Mouse (Mus musculus) bone marrow macrophage, adult 2 months (primary cell): ENCODE data around the gene Col4a1. TPM values are rescaled to one million over a fixed set of nuclear protein-coding genes. Genes with fewer than 3 reads are reported as not detected.

Source experiments
- H3K27ac ChIP-seq: 2 replicates; pipeline ENCODE4 v1.5.1; 2012; ENCODE audit warnings: low read depth, low read length; ENCODE audit not compliant: insufficient read depth
- H3K4me1 ChIP-seq: 2 replicates; pipeline ENCODE4 v1.6.1; 2012; ENCODE audit warnings: low read length; ENCODE audit not compliant: control insufficient read depth, insufficient read depth
- H3K4me3 ChIP-seq: 2 replicates; pipeline ENCODE4 v1.5.1; 2012; ENCODE audit warnings: mild to moderate bottlenecking, low read length, moderate library complexity; ENCODE audit not compliant: insufficient read depth
- CTCF ChIP-seq: IDR thresholded peaks from 2 replicates; pipeline ENCODE4 v1.5.1; 2012; ENCODE audit warnings: low read depth, mild to moderate bottlenecking, low read length, moderate library complexity
- POLR2A ChIP-seq: IDR thresholded peaks from 2 replicates; pipeline ENCODE4 v1.6.1; 2012; ENCODE audit warnings: mild to moderate bottlenecking, low read depth, low read length, borderline replicate concordance
- polyA plus RNA-seq: library from polyadenylated mRNA; stranded (reverse); fragments of >200 nt; gene quantifications from 2 replicates; pipeline ENCODE4 v1.2.4, GENCODE M21; 2012; ENCODE audit not compliant: missing spikeins, insufficient read depth, insufficient read length

The Col4a1 gene
- polyA plus RNA-seq, 1 experiment: 7.2 TPM

DNA sequence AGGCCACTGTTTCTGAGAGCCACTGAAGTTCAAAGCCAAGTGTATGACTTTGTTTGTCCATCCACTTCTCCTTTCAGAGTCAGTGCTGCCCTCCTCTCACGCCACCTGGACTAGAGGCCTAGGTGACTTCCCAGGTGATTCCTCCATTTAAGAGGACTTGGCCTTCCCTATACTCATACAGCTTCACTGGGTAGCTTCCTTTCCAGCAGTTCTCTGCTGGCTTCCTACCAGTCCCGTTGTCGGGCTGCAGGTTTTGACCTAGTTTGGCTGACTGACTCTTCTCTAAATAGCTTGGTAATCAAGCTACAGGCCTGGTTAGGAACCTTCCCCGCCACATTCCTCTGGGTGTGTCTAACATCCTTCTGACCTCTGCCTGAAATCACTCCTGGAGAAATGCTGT is 18.9 kb upstream of the Col4a1 start:
- no peak overlapping the region for H3K27ac ChIP-seq
- no peak overlapping the region for H3K4me3 ChIP-seq
- TF ChIP-seq POLR2A: no peak
- TF ChIP-seq CTCF: no peak
- H3K4me1 ChIP-seq: peaks cover 15% of the 10 kb centered on the region

DNA sequence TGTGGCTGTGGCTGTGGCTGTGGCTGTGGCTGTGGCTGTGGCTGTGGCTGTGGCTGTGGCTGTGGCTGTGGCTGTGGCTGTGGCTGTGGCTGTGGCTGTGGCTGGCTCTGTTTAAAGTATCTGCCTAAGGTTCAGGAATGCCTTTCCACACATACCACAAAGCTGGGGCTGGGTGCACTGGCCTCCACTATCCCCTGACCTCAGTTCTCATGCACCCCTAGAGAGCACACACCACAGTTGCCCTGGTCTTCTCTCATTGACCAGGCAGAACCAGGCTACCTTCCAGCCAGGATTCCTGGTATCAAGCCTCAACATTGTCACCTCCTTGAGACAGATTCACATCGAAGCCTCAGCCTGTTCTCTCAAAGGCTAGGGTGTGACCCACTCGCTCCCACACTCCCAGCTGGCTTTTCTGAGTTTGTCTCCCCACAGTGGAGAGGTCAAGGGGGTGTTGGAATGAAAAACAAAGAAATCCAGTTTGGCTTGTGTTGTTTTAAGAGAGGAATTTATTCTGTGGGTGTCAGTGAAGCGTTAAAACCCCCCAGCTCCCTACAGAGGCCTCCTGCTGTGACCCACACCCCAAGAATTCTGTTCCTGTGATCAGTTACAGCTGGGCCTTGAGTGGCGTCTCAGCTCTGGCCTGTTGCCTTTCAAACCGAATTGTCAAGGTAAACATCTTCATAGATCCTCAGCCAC is 15.2 kb upstream of the Col4a1 start:
- H3K27ac ChIP-seq: no peak overlapping the region
- H3K4me1 ChIP-seq: peaks cover 10% of the 10 kb centered on the region
- no peak overlapping the region for H3K4me3 ChIP-seq
- TF ChIP-seq CTCF (no peak), POLR2A (no peak)

DNA sequence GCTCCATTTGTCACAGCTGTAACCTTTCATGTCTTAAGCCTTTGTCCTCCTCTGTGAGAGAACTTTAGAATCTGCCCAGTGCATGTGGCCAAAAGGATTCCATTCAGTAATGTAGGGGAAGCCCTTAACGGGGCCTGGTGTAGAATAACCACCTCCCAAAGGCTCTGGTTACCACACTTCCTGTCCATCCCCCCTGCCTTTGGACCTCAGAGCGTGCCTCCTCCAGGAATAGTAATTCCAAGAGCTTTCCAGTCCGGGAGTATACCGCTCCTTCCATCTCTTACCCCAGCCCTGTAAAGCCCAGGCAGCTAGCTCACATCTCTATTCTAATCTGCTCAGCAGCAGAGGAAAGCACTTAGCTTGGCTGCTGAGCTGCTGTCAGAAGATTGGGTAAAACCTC is 14.7 kb upstream of the Col4a1 start:
- TF ChIP-seq CTCF (no peak), POLR2A (no peak)
- H3K27ac ChIP-seq: no peak overlapping the region
- H3K4me3 ChIP-seq: no peak overlapping the region
- H3K4me1 ChIP-seq: peaks cover 15% of the 10 kb centered on the region

DNA sequence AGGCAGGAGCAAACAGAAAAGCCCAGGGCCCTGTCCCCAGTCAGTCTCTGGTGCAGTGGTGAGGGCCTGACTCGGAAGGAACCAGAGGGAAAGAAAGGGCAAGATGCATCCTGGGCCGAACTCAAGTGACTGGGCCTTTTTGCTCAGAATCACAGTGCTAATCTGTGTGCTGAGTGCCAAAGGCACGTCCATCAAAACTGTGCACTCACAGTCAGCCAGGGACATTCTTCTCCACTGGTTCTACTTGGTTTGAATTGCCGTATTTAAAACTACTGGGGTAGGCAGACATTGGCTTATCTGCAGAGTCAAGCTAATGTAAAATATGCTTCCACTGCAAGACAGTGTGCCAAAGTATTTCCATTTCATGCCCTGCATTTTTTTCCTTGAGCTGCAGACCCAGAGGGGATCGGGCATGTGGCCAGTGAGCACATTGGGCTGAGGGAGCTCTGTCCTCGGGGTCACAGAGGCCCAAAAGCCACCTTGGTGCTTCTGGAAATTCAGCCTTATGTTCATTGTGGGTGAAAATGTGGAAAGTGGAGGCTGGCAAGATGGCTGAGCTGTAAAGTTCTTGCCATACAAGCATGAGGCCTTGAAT is 12.3 kb upstream of the Col4a1 start:
- Histone ChIP-seq H3K27ac (no peak overlapping the region), H3K4me3 (no peak overlapping the region), H3K4me1 (peaks cover 20% of the 10 kb centered on the region)
- TF ChIP-seq POLR2A (no peak), CTCF (no peak)

DNA sequence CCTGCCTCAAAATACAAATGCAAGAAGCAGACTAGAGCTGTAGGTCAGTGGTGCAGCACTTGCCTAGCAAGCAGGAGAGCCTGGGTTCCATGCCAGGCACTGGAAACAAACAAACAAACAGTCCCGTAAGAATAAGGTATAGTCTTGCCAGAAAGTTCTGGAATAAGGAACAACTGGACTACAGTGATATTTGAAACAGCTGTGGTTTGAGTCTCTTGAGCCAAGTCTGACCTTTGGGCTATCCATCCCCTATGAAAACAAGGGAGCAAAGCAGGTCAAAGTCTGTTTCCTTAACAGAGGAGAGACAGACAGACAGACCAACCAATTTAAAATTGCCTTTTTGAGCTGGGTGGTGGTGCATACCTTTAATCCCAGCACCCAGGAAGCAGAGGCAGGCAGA is 11.1 kb upstream of the Col4a1 start:
- no peak overlapping the region for H3K27ac ChIP-seq
- TF ChIP-seq POLR2A (no peak), CTCF (no peak)

DNA sequence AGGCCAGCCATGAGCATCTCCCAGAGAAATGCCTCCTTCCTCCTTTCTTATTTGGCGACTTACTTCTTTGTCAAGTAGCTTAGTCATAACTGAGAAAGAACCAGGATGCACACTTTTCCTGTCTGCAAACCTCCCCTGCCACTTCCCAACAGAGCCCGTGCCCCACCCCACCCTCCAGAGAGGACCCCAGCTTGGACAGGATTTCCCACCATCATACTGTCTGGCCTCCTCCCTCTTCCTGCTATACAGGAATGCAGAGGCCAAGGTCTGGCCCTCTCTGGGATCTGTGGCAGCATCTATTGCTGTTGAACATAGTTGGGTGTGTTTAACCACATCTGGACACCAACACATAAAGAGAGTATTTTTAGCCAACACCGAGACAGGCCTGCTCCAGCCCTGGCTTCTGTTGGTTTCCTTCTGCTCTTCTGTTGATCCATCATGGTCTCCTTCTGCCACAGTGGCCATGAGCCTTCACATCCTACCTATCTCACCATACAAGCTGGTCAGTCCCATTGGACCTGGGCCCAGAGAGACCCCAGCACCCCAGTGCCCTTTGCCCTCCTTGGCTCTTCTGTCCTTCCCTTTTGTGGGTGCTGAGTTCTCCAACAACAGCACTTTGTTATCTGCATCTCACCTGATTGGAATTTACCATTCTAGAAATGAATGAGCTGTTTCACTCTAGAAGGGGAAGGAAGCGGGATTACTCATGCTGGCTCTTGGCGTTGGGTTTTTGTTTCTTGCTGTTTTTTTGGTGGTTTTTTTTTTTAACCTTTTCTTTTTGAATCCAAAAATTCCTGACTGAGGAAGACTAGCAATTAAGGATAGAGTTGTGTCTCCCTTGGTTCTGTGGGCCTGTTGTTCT is 10.3 kb upstream of the Col4a1 start:
- no peak overlapping the region for H3K4me3 ChIP-seq

More for the DNA sequence above, 11.1 kb upstream of the Col4a1 start:
- peaks cover 20% of the 10 kb centered on the region for H3K4me1 ChIP-seq
- H3K4me3 ChIP-seq: no peak overlapping the region

DNA sequence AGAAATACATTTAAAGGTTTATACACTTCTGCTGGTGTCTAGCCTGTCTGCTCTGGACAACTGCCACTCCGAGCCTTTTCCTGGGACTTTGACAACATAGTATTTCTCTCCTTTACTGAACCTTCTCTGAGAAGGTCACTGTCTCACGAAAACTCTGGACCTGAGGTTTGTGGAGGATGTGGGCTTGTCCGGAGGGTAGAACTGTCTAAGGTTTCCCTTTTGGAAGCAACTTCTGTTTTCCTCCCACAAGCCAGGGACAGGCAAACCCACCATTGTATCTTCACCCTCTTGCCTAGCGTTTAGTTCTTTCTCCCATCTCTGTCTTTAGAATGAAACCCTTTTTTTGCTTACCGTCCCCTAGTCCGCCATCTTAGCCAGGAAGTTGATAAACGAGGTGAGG is 9.2 kb upstream of the Col4a1 start:
- TF ChIP-seq CTCF: no peak
- no peak for TF ChIP-seq POLR2A
- H3K4me3 ChIP-seq: no peak overlapping the region
- peaks cover 20% of the 10 kb centered on the region for H3K4me1 ChIP-seq
- no peak overlapping the region for H3K27ac ChIP-seq

More for the DNA sequence above, 10.3 kb upstream of the Col4a1 start:
- Histone ChIP-seq H3K27ac (no peak overlapping the region), H3K4me1 (peaks cover 20% of the 10 kb centered on the region)
- TF ChIP-seq POLR2A (no peak), CTCF (no peak)

DNA sequence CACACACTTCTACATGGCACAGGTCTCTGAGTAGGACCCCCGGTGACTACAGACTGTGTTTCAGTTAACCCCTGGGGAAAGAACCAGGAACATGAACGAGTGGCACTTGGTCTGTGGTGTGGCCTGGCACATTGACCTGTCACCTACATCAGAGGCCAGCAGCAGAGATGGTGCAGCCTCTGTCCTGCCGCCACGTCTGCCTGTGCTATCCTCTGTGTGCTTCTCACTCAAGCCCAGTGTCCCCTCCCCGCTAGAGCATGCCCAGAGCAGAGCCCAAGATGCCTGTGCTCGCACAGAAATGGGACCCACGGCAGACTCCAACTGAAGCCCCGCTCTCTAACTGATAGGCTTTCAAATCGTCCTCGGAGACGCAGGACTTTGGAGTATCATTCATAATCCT is 6.8 kb upstream of the Col4a1 start:
- H3K27ac ChIP-seq: no peak overlapping the region
- TF ChIP-seq CTCF: no peak
- TF ChIP-seq POLR2A: no peak

DNA sequence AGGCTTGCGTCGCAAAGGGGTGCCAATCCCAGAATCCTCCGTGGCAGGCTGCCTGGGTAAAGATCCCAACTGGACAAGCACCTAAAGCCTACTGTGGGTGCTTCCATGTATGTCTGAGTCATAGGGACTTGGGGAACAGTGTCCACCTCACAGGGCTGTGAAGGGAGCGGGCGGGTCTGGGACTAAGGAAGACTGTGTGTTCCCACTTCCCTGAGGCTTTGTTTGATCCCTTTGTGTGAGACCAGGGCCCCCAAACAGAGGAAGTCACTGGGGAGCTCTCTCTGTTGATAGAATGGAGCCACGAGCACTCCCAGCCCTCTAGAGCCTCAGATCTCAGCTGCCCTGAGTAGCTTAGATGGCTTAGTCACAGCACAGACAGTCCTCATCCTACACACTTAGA is 3.5 kb upstream of the Col4a1 start:
- no peaks in the 10 kb centered on the region for H3K4me1 ChIP-seq
- no peak overlapping the region for H3K27ac ChIP-seq
- no peak for TF ChIP-seq CTCF
- no peak for TF ChIP-seq POLR2A
- H3K4me3 ChIP-seq: no peak overlapping the region

More for the DNA sequence above, 6.8 kb upstream of the Col4a1 start:
- H3K4me3 ChIP-seq: no peak overlapping the region
- peaks cover 20% of the 10 kb centered on the region for H3K4me1 ChIP-seq
